15 mouse cellular contexts compared by ENCODE assay signal in the genomic region with DNA sequence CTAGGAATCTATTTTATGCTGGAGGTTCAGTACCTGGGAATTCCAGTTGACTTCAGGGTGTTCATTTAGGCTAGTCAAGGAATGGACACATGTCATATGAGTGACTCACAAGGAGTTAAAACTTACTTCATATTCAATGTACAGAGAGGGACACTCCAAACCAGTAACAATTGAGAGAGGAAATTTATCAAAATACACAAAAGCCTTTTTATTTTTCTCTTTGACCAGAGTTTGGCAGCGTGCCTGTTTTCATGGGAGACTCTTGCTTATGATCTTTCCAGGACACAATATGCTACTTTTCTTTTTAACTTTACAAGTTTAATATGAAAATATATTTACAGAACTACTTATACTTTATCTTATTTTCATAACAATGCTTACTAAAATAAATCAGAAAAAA.
DNase-seq lines count a peak whose midpoint lies in the region; ATAC-seq lines count a peak whose summit lies in the region.
"Had no signal": no experiment of that assay in that cellular context is flagged by ENCODE, and none has a peak within 500 bp of the region (broad histone marks: within the 10 kb centered on the region; RNA-seq: fewer than 3 reads in every experiment).

No protein-coding gene starts in this region.

- H3K4me1 ChIP-seq in forebrain, embryonic 11.5 days (replicated peaks; ENCODE audit: control insufficient read depth, insufficient read depth, low read length), result no peaks in the 10 kb centered on the region
- H3K4me1 ChIP-seq: hindbrain, embryonic 15.5 days; liver, embryonic 12.5 days had no signal

- 53% methylated on average over 1 of the region's 1 CpGs for WGBS in forebrain, embryonic 11.5 days

- no peaks in the 10 kb centered on the region for H3K27me3 ChIP-seq in forebrain, embryonic 11.5 days (ENCODE audit: control insufficient read depth, insufficient read depth, low read length)
- H3K27me3 ChIP-seq: hindbrain, embryonic 15.5 days; liver, embryonic 12.5 days; neural tube, embryonic 13.5 days had no signal

- no peak overlapping the region for H3K9ac ChIP-seq in forebrain, embryonic 11.5 days (ENCODE audit: low read length)
- H3K9ac ChIP-seq: hindbrain, embryonic 15.5 days; liver, embryonic 12.5 days; neural tube, embryonic 13.5 days had no signal

- no peak overlapping the region for H3K4me3 ChIP-seq in forebrain, embryonic 11.5 days (ENCODE audit: low read depth, low read length)
- H3K4me3 ChIP-seq: erythroblast, embryonic 14.5 days; hindbrain, embryonic 15.5 days; liver, embryonic 12.5 days; neural tube, embryonic 13.5 days had no signal

- no peak for ATAC-seq in forebrain, embryonic 11.5 days (replicated peaks; ENCODE audit: low FRiP score)
- ATAC-seq: liver, embryonic 12.5 days had no signal

- no peaks in the 10 kb centered on the region for H3K9me3 ChIP-seq in forebrain, embryonic 11.5 days (ENCODE audit: control insufficient read depth, low read length)
- H3K9me3 ChIP-seq: hindbrain, embryonic 15.5 days; liver, embryonic 12.5 days had no signal

- DNase-seq in kidney, postnatal 10 days, result peak; percentile 4
- no peak for DNase-seq in kidney, postnatal 36 days
- DNase-seq in retina, postnatal 1 day, result peak; percentile 18
- DNase-seq in retina, embryonic 14.5 days (ENCODE audit: low spot score), result no peak
- DNase-seq in forebrain, embryonic 11.5 days (ENCODE audit: low spot score), result no peak
- peak; percentile 6 for DNase-seq in testis, postnatal 14 days (ENCODE audit: low spot score)
- no peak for DNase-seq in frontal cortex, postnatal 14 days (ENCODE audit: low spot score in 2 of 2)
- DNase-seq: cerebellum, adult 18-20 months; kidney, adult 18-20 months; kidney, postnatal 14 days had no signal

- H3K27ac ChIP-seq in forebrain, embryonic 11.5 days (ENCODE audit: low read depth, low read length), result peak overlapping the region; percentile 75; the same call in 1 of the 2 replicates
- H3K27ac ChIP-seq: hindbrain, embryonic 15.5 days; liver, embryonic 12.5 days; neural tube, embryonic 13.5 days had no signal

- no peak overlapping the region for H3K4me2 ChIP-seq in forebrain, embryonic 11.5 days (ENCODE audit: low read depth, low read length, severe bottlenecking)
- H3K4me2 ChIP-seq: heart, embryonic 11.5 days; hindbrain, embryonic 15.5 days; liver, embryonic 12.5 days; neural tube, embryonic 13.5 days had no signal

- no peaks in the 10 kb centered on the region for H3K36me3 ChIP-seq in forebrain, embryonic 11.5 days (ENCODE audit: control insufficient read depth, insufficient read depth, low read length)
- H3K36me3 ChIP-seq: hindbrain, embryonic 15.5 days; liver, embryonic 12.5 days; neural tube, embryonic 13.5 days had no signal

Comparison
In these comparisons a context has a peak if more than half of its experiments do, and no peak if none do; other contexts are left out.
1. DNase-seq: peak in kidney, postnatal 10 days (single experiment), retina, postnatal 1 day (single experiment) and testis, postnatal 14 days (single experiment); none in kidney, postnatal 36 days (0 of 2), retina, embryonic 14.5 days (single experiment), forebrain, embryonic 11.5 days (single experiment) and frontal cortex, postnatal 14 days (0 of 2).